Mouse (Mus musculus) kidney, postnatal 0 days (tissue): ENCODE measurements around the gene Gmeb1. TPM values are rescaled to one million over a fixed set of nuclear protein-coding genes. Genes with fewer than 3 reads are reported as not detected.
"Not testable (repeated sequence)": the region's sequence is repeated elsewhere in the genome, so short reads cannot be mapped to it uniquely, and the experiment has no call there.

Experiments used
- ATAC-seq: fragments of 200-750 bp; cut with Nextera tagmentation; replicated peaks from 2 replicates; pipeline ENCODE4 v1.8.0; 2017; ENCODE audit warnings: low read depth, moderate number of reproducible peaks, moderate TSS enrichment, moderate library complexity; ENCODE audit not compliant: low FRiP score
- DNase-seq: peaks from one replicate; pipeline ENCODE4 v3.0.0-alpha.2; 2016; ENCODE audit warnings: low spot score
- H3K27ac ChIP-seq: fragments of 300-500 bp; sonication (generic); 2 replicates; pipeline ENCODE4 v1.5.1; 2014; ENCODE audit warnings: mild to moderate bottlenecking
- H3K27me3 ChIP-seq: fragments of 300-500 bp; sonication (generic); 2 replicates; pipeline ENCODE4 v1.6.1; 2014; ENCODE audit warnings: low read length, mixed read lengths; ENCODE audit not compliant: insufficient read depth
- H3K36me3 ChIP-seq: fragments of 300-500 bp; sonication (generic); 2 replicates; pipeline ENCODE4 v1.6.1; 2014; ENCODE audit warnings: low read length, mixed read lengths; ENCODE audit not compliant: insufficient read depth
- H3K4me1 ChIP-seq: fragments of 300-500 bp; sonication (generic); replicated peaks from 2 replicates; pipeline ENCODE4 v1.6.1; 2014; ENCODE audit warnings: antibody characterized with exemption, low read length, mixed read lengths; ENCODE audit not compliant: insufficient read depth
- H3K4me2 ChIP-seq: fragments of 300-500 bp; sonication (generic); 2 replicates; pipeline ENCODE4 v1.6.1; 2014; ENCODE audit warnings: mild to moderate bottlenecking, low read length, moderate library complexity, mixed read lengths
- H3K4me3 ChIP-seq: fragments of 300-500 bp; sonication (generic); replicated peaks from 2 replicates; pipeline ENCODE4 v1.5.1; 2014; ENCODE audit warnings: low read depth, low read length
- H3K9ac ChIP-seq: fragments of 300-500 bp; sonication (generic); 2 replicates; pipeline ENCODE4 v1.6.1; 2014; ENCODE audit warnings: low read depth, low read length
- H3K9me3 ChIP-seq: fragments of 300-500 bp; sonication (generic); replicated peaks from 2 replicates; pipeline ENCODE4 v1.6.1; 2016; ENCODE audit warnings: low read length, inconsistent platforms, mixed read lengths
- CTCF ChIP-seq: IDR thresholded peaks from 2 replicates; pipeline ENCODE4 v1.5.1; 2016; ENCODE audit warnings: antibody characterized with exemption, low read depth, mild to moderate bottlenecking, moderate library complexity
- WGBS: fragments of 180-500 bp; shearing (Covaris S2); extraction: QIAGEN DNeasy Blood & Tissue Kit; methylation state at CpG from one replicate; pipeline ENCODE4 v1.1.7; 2014; 5-methylcytosine and 5-hydroxymethylcytosine counted together
- polyA plus RNA-seq: library from polyadenylated mRNA; unstranded; fragments of >200 nt; fragmentation: Nextera tagmentation; extraction: Ambion mirVana; gene quantifications from 2 replicates; pipeline ENCODE4 v1.2.1, GENCODE M21; 2015

The Gmeb1 gene
- polyA plus RNA-seq, 1 experiment from 2014 or later, result 21.9 TPM

DNA sequence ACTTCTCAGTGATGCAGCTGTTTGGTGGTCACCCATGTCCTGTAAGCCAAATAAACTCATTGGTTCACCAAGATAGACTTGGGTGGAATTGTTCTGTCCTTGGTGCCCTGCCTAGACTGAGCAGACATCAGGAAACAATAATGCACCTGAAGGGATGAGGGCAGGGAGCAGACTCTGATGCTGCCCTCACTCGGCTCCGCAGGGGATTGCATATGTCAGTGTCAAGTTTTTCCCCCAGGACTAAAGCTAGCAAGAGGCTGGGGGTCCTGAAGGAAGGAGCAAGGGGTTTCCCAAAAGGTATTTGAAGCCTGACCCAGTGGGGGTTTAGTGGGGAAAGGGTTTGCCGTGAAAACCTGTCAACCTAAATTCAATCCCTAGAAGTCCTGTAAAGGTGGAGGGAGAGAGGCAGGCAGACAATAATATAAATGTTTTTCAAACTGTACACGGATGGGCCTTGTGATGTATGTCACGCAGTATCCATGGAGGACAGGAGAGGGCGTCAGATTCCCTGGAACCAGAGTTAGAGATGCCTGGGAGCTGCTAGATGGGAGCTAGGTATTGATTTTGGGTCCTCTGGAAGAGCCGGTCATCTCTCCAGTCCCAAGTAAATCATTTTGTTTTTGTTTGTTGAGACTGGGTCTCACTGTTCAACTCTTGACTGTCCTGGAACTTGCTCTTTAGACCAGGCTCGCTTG lies 34.4 kb upstream of the Gmeb1 start:
- Histone ChIP-seq H3K27me3 (no peaks in the 10 kb centered on the region), H3K9me3 (no peaks in the 10 kb centered on the region), H3K4me2 (no peak overlapping the region), H3K36me3 (0 out of 2 replicates have a peak, but pooled peaks cover 3% of the 10 kb centered on the region), H3K4me3 (no peak overlapping the region), H3K9ac (no peak overlapping the region), H3K27ac (no peak overlapping the region), H3K4me1 (no peaks in the 10 kb centered on the region)
- WGBS, result 50% methylated on average over 8 of the region's 8 CpGs
- DNase-seq (no peak), ATAC-seq (no peak)
- 0 out of 2 replicates have a peak, but pooled peaks have one; percentile 21 for TF ChIP-seq CTCF

DNA sequence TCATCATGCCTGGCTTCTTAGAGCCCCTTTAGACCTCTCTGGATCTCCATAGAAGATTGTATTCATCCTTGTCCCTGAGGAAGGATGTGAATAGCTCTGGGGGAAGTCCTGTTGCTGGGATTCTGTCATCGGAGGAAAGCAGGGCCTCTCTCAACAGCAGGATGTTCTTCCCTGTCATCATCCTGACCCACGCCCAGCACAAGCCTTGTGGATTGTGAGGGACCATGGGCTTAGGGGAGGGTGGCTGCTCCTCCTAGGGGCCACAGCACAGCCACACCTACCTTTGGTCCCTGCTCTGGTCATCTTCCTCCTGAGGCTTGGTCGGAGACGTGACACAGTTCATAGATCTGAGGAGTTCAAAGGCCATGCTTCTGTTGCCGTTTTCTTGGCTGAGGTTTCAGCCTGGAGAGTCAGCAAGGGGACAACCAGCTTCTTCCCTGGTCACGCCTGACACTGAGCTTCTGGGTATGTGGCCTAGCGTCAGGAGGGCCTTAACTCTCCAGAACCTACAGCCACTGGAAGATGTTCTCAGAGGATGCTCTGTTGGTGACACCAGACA lies 32.4 kb upstream of the Gmeb1 start:
- peaks cover 10% of the 10 kb centered on the region; the same call in 1 of the 2 replicates for H3K36me3 ChIP-seq
- H3K4me2 ChIP-seq, result no peak overlapping the region
- H3K27ac ChIP-seq, result 0 out of 2 replicates have a peak overlapping the region, but pooled peaks have one; percentile 8
- ATAC-seq (no peak), DNase-seq (no peak)
- no peaks in the 10 kb centered on the region for H3K4me1 ChIP-seq
- 54% methylated on average over 7 of the region's 7 CpGs for WGBS
- no peak overlapping the region for H3K4me3 ChIP-seq
- no peak for TF ChIP-seq CTCF
- H3K27me3 ChIP-seq, result no peaks in the 10 kb centered on the region
- H3K9ac ChIP-seq, result 0 out of 2 replicates have a peak overlapping the region, but pooled peaks have one; percentile 31
- H3K9me3 ChIP-seq, result no peaks in the 10 kb centered on the region

DNA sequence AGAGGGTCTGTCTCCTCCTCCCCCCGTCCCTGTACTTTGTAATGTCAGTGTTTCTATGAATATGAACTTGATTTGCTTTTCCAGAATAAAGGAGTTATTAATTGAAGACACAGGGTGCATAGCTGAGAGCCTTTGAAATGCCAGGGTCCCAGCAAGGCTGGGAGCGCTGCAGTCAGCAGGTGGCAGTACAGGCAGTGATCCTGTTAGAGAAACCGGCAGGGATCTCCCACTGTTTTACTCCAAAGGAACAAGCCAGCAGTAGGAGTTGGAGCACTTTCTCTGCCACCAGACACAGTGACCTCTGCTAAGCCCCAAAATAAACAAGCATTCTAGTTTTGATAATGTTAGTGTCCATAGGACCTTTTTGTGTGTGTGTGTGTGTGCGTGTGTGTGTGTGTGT lies 31.6 kb upstream of the Gmeb1 start:
- Histone ChIP-seq H3K4me2 (no peak overlapping the region), H3K27me3 (no peaks in the 10 kb centered on the region), H3K36me3 (peaks cover 10% of the 10 kb centered on the region; the same call in 1 of the 2 replicates), H3K4me1 (no peaks in the 10 kb centered on the region), H3K9ac (no peak overlapping the region), H3K27ac (no peak overlapping the region), H3K9me3 (no peaks in the 10 kb centered on the region), H3K4me3 (no peak overlapping the region)
- peak; percentile 78 for TF ChIP-seq CTCF
- DNase-seq (peak; percentile 77), ATAC-seq (no peak)
- 55% methylated on average over 4 of the region's 4 CpGs for WGBS

DNA sequence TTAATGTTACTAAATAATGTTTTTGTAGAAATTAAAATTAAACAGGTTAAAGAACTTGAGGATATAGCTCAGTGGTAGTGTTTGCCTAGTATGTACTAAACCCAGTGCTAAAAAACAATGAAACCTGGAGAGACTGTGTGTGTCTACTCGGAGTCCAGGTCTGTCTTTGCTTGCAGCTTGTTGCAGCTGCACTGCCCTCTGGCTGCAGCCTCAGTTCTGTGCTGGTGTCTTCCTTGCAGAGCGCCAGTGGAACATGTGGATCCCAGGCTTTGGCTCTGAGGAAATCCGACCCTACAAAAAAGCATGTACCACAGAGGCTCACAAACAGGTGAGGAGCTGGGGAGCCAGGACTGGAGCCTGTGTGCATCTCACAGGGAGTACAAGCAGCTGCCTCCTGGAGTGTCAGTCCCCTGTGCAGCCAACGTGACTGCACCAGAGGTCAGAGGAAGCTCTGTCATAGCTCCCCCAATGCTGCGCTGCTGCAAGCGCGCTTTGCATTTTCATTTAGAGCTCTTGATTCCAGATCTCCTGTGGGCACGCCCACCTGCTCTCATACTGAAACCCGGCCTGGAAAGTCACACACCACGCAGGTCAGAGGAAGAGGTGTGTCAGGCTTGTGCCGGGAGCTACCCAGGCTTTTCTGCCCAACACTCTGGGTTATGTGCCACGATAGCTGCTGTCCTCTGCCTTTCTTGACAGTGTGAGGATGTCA lies 30.4 kb upstream of the Gmeb1 start:
- no peak for DNase-seq
- Histone ChIP-seq H3K36me3 (peaks cover 10% of the 10 kb centered on the region; the same call in 1 of the 2 replicates), H3K9ac (no peak overlapping the region)

DNA sequence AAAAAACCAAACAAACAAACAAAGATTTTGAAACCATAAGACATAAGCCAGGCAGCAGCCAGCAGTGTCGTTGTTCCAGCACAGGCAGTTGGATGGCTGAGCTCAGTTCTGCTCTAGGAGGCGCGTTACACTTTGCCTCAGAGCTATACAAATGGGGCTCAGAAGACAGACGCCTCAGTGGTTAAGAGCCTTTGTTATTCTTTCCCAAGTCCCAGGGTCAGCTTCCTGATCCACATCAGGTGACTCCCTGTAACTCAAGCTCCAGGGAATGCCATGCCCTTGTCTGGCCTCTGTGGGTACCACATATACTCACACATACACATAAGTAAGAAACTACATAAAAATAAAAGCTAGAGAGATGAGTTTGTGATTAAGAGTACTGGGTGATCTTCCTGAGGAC lies 29.7 kb upstream of the Gmeb1 start:
- no peaks in the 10 kb centered on the region for H3K9me3 ChIP-seq
- 75% methylated on average over 4 of the region's 4 CpGs for WGBS
- no peak overlapping the region for H3K4me3 ChIP-seq
- H3K27ac ChIP-seq, result no peak overlapping the region
- no peak for ATAC-seq
- no peak overlapping the region for H3K9ac ChIP-seq
- no peak overlapping the region for H3K4me2 ChIP-seq
- no peak for DNase-seq
- TF ChIP-seq CTCF, result no peak
- no peaks in the 10 kb centered on the region for H3K4me1 ChIP-seq
- H3K36me3 ChIP-seq, result peaks cover 10% of the 10 kb centered on the region; the same call in 1 of the 2 replicates
- H3K27me3 ChIP-seq, result no peaks in the 10 kb centered on the region

More for the DNA sequence above, 30.4 kb upstream of the Gmeb1 start:
- Histone ChIP-seq H3K4me1 (no peaks in the 10 kb centered on the region), H3K4me3 (no peak overlapping the region), H3K9me3 (no peaks in the 10 kb centered on the region), H3K27ac (no peak overlapping the region), H3K27me3 (no peaks in the 10 kb centered on the region), H3K4me2 (no peak overlapping the region)
- TF ChIP-seq CTCF, result peak; percentile 51
- ATAC-seq, result no peak
- 84% methylated on average over 12 of the region's 12 CpGs for WGBS

DNA sequence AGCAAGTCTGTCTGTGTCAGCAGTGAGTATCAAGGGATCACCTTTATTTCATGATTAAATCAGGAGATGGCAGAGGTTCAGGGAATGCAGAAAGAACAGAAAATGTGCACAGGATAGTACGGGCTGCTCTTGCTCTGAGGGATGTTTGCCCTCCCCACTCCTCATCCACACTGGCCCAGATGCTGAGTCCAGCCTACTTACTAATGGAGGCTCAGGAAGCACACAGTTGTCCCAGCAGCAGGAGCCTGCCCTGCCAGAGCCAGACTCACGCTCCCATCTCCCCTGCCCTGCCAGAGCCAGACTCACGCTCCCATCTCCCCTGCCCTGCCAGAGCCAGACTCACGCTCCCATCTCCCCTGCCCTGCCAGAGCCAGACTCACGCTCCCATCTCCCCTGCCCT lies 27.4 kb upstream of the Gmeb1 start:
- H3K4me2 ChIP-seq, DNase-seq, H3K9me3 ChIP-seq, H3K4me1 ChIP-seq, H3K4me3 ChIP-seq, H3K9ac ChIP-seq, ATAC-seq, H3K27ac ChIP-seq, H3K27me3 ChIP-seq: not testable (repeated sequence)
- WGBS, result 83% methylated on average over 3 of the region's 5 CpGs
- peaks cover 10% of the 10 kb centered on the region; the same call in 1 of the 2 replicates for H3K36me3 ChIP-seq
